Mouse (Mus musculus) liver, postnatal 0 days (tissue): ENCODE measurements around the gene Fas. TPM values are rescaled to one million over a fixed set of nuclear protein-coding genes. Genes with fewer than 3 reads are reported as not detected.

Source experiments
- ATAC-seq: fragments of 200-750 bp; cut with Nextera tagmentation; 2 replicates; pipeline ENCODE4 v1.8.0; 2017; ENCODE audit warnings: mild to moderate bottlenecking, moderate library complexity
- DNase-seq: peaks from one replicate; pipeline ENCODE4 v3.0.0-alpha.2; 2016
- H3K27ac ChIP-seq: fragments of 300-500 bp; sonication (generic); 2 replicates; pipeline ENCODE4 v1.5.1; 2014; ENCODE audit warnings: antibody characterized with exemption, moderate library complexity, mild to moderate bottlenecking, low read depth
- H3K27me3 ChIP-seq: fragments of 300-500 bp; sonication (generic); 2 replicates; pipeline ENCODE4 v1.6.1; 2014; ENCODE audit warnings: low read length, control low read depth, mixed read lengths; ENCODE audit not compliant: insufficient read depth
- H3K36me3 ChIP-seq: fragments of 300-500 bp; sonication (generic); replicated peaks from 2 replicates; pipeline ENCODE4 v1.6.1; 2014; ENCODE audit warnings: mild to moderate bottlenecking, control low read depth, low read length, moderate library complexity, mixed read lengths; ENCODE audit not compliant: insufficient read depth
- H3K4me1 ChIP-seq: fragments of 300-500 bp; sonication (generic); 2 replicates; pipeline ENCODE4 v1.6.1; 2014; ENCODE audit warnings: antibody characterized with exemption, mild to moderate bottlenecking, control low read depth; ENCODE audit not compliant: insufficient read depth
- H3K4me2 ChIP-seq: fragments of 300-500 bp; sonication (generic); 2 replicates; pipeline ENCODE4 v1.6.1; 2014; ENCODE audit warnings: low read depth, mild to moderate bottlenecking, low read length, moderate library complexity, mixed read lengths
- H3K4me3 ChIP-seq: fragments of 300-500 bp; sonication (generic); 2 replicates; pipeline ENCODE4 v1.5.1; 2014; ENCODE audit warnings: low read depth, low read length
- H3K9ac ChIP-seq: fragments of 300-500 bp; sonication (generic); replicated peaks from 2 replicates; pipeline ENCODE4 v1.6.1; 2014; ENCODE audit warnings: mild to moderate bottlenecking, moderate library complexity
- H3K9me3 ChIP-seq: fragments of 300-500 bp; sonication (generic); 2 replicates; pipeline ENCODE4 v1.6.1; 2016; ENCODE audit warnings: mild to moderate bottlenecking, control low read depth, low read length, mixed read lengths
- CTCF ChIP-seq: sonication (generic); IDR thresholded peaks from 2 replicates; pipeline ENCODE4 v1.5.1; 2016; ENCODE audit warnings: antibody characterized with exemption, low read depth
- EP300 ChIP-seq: IDR thresholded peaks from 2 replicates; pipeline ENCODE4 v1.6.1; 2016; ENCODE audit warnings: antibody characterized with exemption, low read depth, mild to moderate bottlenecking
- WGBS: fragments of 180-500 bp; shearing (Covaris S2); extraction: QIAGEN DNeasy Blood & Tissue Kit; methylation state at CpG from one replicate; pipeline ENCODE4 v1.1.7; 2014; ENCODE audit not compliant: insufficient replicate concordance; 5-methylcytosine and 5-hydroxymethylcytosine counted together
- polyA plus RNA-seq: library from polyadenylated mRNA; unstranded; fragments of >200 nt; fragmentation: Nextera tagmentation; extraction: Ambion mirVana; gene quantifications from 2 replicates; pipeline ENCODE4 v1.2.1, GENCODE M21; 2015

Fas gene
- polyA plus RNA-seq, 1 experiment from 2014 or later = 37.1 TPM

- H3K9ac ChIP-seq = no peak overlapping the region
- ATAC-seq = no peak
- H3K36me3 ChIP-seq = no peaks in the 10 kb centered on the region
- H3K4me3 ChIP-seq = no peak overlapping the region
- H3K4me2 ChIP-seq = no peak overlapping the region
- no peaks in the 10 kb centered on the region for H3K9me3 ChIP-seq
- no peak for DNase-seq
- H3K27me3 ChIP-seq = no peaks in the 10 kb centered on the region
- WGBS = 80% methylated on average over 3 of the region's 3 CpGs
- no peak overlapping the region for H3K27ac ChIP-seq
- TF ChIP-seq CTCF = no peak
- no peaks in the 10 kb centered on the region for H3K4me1 ChIP-seq
These were observed 12.4 kb upstream of the Fas start for GRCm38 (mm10) chr19:34278078-34278477.

- H3K27me3 ChIP-seq = no peaks in the 10 kb centered on the region
- ATAC-seq = no peak
- no peaks in the 10 kb centered on the region for H3K4me1 ChIP-seq
- no peak overlapping the region for H3K27ac ChIP-seq
- no peak overlapping the region for H3K9ac ChIP-seq
- 45% methylated on average over 6 of the region's 6 CpGs for WGBS
- H3K4me2 ChIP-seq = no peak overlapping the region
- DNase-seq = no peak
- no peaks in the 10 kb centered on the region for H3K36me3 ChIP-seq
- TF ChIP-seq EP300 (no peak), CTCF (no peak)
- no peak overlapping the region for H3K4me3 ChIP-seq
- no peaks in the 10 kb centered on the region for H3K9me3 ChIP-seq
These were observed 6.9 kb upstream of the Fas start for GRCm38 (mm10) chr19:34283614-34284013.

GRCm38 (mm10) chr19:34284383-34284782, 6.1 kb upstream of the Fas start:
- ATAC-seq (no peak), DNase-seq (no peak)
- Histone ChIP-seq H3K27ac (no peak overlapping the region), H3K4me3 (peak overlapping the region; percentile 8; the same call in 1 of the 2 replicates), H3K27me3 (no peaks in the 10 kb centered on the region), H3K9ac (no peak overlapping the region), H3K4me1 (no peaks in the 10 kb centered on the region), H3K36me3 (no peaks in the 10 kb centered on the region), H3K4me2 (peak overlapping the region; percentile 43), H3K9me3 (no peaks in the 10 kb centered on the region)
- TF ChIP-seq EP300 (no peak), CTCF (peak; percentile 53)
- WGBS = 44% methylated on average over 10 of the region's 10 CpGs

GRCm38 (mm10) chr19:34284826-34285225, 5.6 kb upstream of the Fas start:
- Histone ChIP-seq H3K36me3 (no peaks in the 10 kb centered on the region), H3K27me3 (no peaks in the 10 kb centered on the region), H3K9ac (no peak overlapping the region), H3K4me3 (no peak overlapping the region), H3K9me3 (no peaks in the 10 kb centered on the region), H3K4me2 (no peak overlapping the region), H3K4me1 (peaks cover 4% of the 10 kb centered on the region; the same call in 1 of the 2 replicates), H3K27ac (no peak overlapping the region)
- WGBS = 35% methylated on average over 2 of the region's 2 CpGs
- DNase-seq (no peak), ATAC-seq (no peak)
- TF ChIP-seq EP300 = no peak
- no peak for TF ChIP-seq CTCF

GRCm38 (mm10) chr19:34287221-34287620, 3.2 kb upstream of the Fas start:
- Histone ChIP-seq H3K9me3 (no peaks in the 10 kb centered on the region), H3K4me3 (no peak overlapping the region), H3K27me3 (no peaks in the 10 kb centered on the region), H3K4me2 (no peak overlapping the region), H3K36me3 (no peaks in the 10 kb centered on the region), H3K9ac (no peak overlapping the region), H3K27ac (no peak overlapping the region), H3K4me1 (peaks cover 10% of the 10 kb centered on the region)
- ATAC-seq = no peak
- no peak for DNase-seq
- TF ChIP-seq EP300 (no peak), CTCF (no peak)

- no peak for ATAC-seq
- Histone ChIP-seq H3K4me2 (no peak overlapping the region), H3K4me3 (no peak overlapping the region), H3K9ac (no peak overlapping the region), H3K27ac (no peak overlapping the region), H3K4me1 (peaks cover 13% of the 10 kb centered on the region), H3K27me3 (no peaks in the 10 kb centered on the region), H3K9me3 (no peaks in the 10 kb centered on the region), H3K36me3 (no peaks in the 10 kb centered on the region)
- DNase-seq = no peak
- TF ChIP-seq EP300 (no peak), CTCF (no peak)
- whole genome bisulfite sequencing = 45% methylated on average over 13 of the region's 13 CpGs
These were observed 2.6 kb upstream of the Fas start for GRCm38 (mm10) chr19:34287656-34288415.

GRCm38 (mm10) chr19:34288696-34289095, 1.8 kb upstream of the Fas start:
- Histone ChIP-seq H3K36me3 (no peaks in the 10 kb centered on the region), H3K4me1 (peaks cover 13% of the 10 kb centered on the region), H3K4me3 (no peak overlapping the region), H3K27ac (no peak overlapping the region), H3K4me2 (no peak overlapping the region), H3K9ac (no peak overlapping the region), H3K9me3 (no peaks in the 10 kb centered on the region), H3K27me3 (no peaks in the 10 kb centered on the region)
- DNase-seq (no peak), ATAC-seq (no peak)
- 80% methylated on average over 1 of the region's 1 CpGs for WGBS
- TF ChIP-seq CTCF (no peak), EP300 (no peak)
